Mouse (Mus musculus) heart, embryonic 14.5 days (tissue): ENCODE measurements around the gene Pnpo. TPM values are rescaled to one million over a fixed set of nuclear protein-coding genes. Genes with fewer than 3 reads are reported as not detected.

Source experiments
- ATAC-seq: fragments of 200-750 bp; cut with Nextera tagmentation; 2 replicates; pipeline ENCODE4 v1.8.0; 2017; ENCODE audit warnings: low read depth, moderate TSS enrichment; ENCODE audit not compliant: insufficient number of reproducible peaks, insufficient read depth, low FRiP score
- H3K27ac ChIP-seq, 2 experiments: fragments of 200-500 bp in 1 of 2; fragments of 300-500 bp in 1 of 2; sonication (generic) in 1 of 2; replicated peaks in 1 of 2; 2 replicates each; pipeline ENCODE4 v1.5.1; 2012 to 2014; ENCODE audit warnings: low read depth in 2 of 2, low read length in 2 of 2, control low read depth in 1 of 2, mild to moderate bottlenecking in 1 of 2, mixed read lengths in 1 of 2; ENCODE audit not compliant: control insufficient read depth in 1 of 2, insufficient read depth in 1 of 2
- H3K27me3 ChIP-seq: fragments of 300-500 bp; sonication (generic); 2 replicates; pipeline ENCODE4 v1.6.1; 2014; ENCODE audit warnings: mild to moderate bottlenecking, low read length, control low read depth; ENCODE audit not compliant: control insufficient read depth, insufficient read depth
- H3K36me3 ChIP-seq: fragments of 300-500 bp; sonication (generic); 2 replicates; pipeline ENCODE4 v1.6.1; 2014; ENCODE audit warnings: mild to moderate bottlenecking, control low read depth, low read length, mixed read lengths; ENCODE audit not compliant: control insufficient read depth, insufficient read depth
- H3K4me1 ChIP-seq, 2 experiments: fragments of 200-500 bp in 1 of 2; fragments of 300-500 bp in 1 of 2; sonication (generic) in 1 of 2; 2 replicates each; pipeline ENCODE4 v1.6.1; 2012 to 2014; ENCODE audit warnings: low read length in 2 of 2, control low read depth in 1 of 2, mixed read lengths in 1 of 2; ENCODE audit not compliant: control insufficient read depth in 2 of 2, insufficient read depth in 2 of 2
- H3K4me2 ChIP-seq: fragments of 300-500 bp; sonication (generic); 2 replicates; pipeline ENCODE4 v1.6.1; 2014; ENCODE audit warnings: mild to moderate bottlenecking, low read length
- H3K4me3 ChIP-seq, 2 experiments: fragments of 200-500 bp in 1 of 2; fragments of 300-500 bp in 1 of 2; sonication (generic) in 1 of 2; 2 replicates each; pipeline ENCODE4 v1.5.1; 2012 to 2014; ENCODE audit warnings: low read length in 2 of 2, mild to moderate bottlenecking in 2 of 2, control low read depth in 1 of 2, low read depth in 1 of 2, moderate library complexity in 1 of 2; ENCODE audit not compliant: control insufficient read depth in 1 of 2, insufficient read depth in 1 of 2
- H3K9ac ChIP-seq: fragments of 300-500 bp; sonication (generic); 2 replicates; pipeline ENCODE4 v1.6.1; 2014; ENCODE audit warnings: mild to moderate bottlenecking, low read length
- H3K9me3 ChIP-seq: fragments of 300-500 bp; sonication (generic); 2 replicates; pipeline ENCODE4 v1.6.1; 2016; ENCODE audit warnings: low read length, control low read depth; ENCODE audit not compliant: control insufficient read depth
- WGBS: fragments of 180-500 bp; shearing (Covaris S2); extraction: QIAGEN DNeasy Blood & Tissue Kit; methylation state at CpG from one replicate; pipeline ENCODE4 v1.1.7; 2014; 5-methylcytosine and 5-hydroxymethylcytosine counted together
- polyA plus RNA-seq: library from polyadenylated mRNA; unstranded; fragments of >200 nt; fragmentation: Nextera tagmentation; extraction: Ambion mirVana; gene quantifications from 2 replicates; pipeline ENCODE4 v1.2.1, GENCODE M21; 2014

Pnpo gene
- polyA plus RNA-seq, 1 experiment from 2014 or later = 32.3 TPM

DNA sequence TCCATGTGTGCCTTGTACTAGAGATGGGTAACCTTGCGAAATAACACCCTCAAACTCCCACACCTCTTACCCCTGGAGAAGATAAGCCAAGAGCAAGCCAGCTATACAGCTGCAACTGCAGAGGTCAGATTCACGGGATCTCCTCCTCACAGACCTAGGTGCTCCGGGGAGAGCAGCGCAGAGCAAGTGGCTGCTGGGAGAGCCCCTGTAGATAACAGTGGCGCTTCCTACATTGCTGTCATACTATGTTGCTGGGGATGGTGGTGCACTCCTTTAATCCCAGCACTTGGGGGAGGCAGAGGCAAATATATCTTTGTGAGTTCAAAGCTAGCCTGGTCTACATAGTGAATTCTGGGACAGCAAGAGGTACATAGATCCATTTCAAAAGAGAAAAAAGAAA is 17.2 kb downstream of the Pnpo start:
- no peak overlapping the region for H3K27ac ChIP-seq
- no peak overlapping the region for H3K4me2 ChIP-seq
- H3K36me3 ChIP-seq = no peaks in the 10 kb centered on the region
- 60% methylated on average over 5 of the region's 5 CpGs for WGBS
- peaks cover 0 to 3% of the 10 kb centered on the region in 2 experiments; a peak in 1 of 4 replicates for H3K4me1 ChIP-seq
- H3K9me3 ChIP-seq = no peaks in the 10 kb centered on the region
- H3K9ac ChIP-seq = no peak overlapping the region
- H3K27me3 ChIP-seq = peaks cover 20% of the 10 kb centered on the region; the same call in 1 of the 2 replicates
- no peak overlapping the region for H3K4me3 ChIP-seq
- ATAC-seq = no peak

- H3K4me2 ChIP-seq = no peak overlapping the region
- 0 out of 4 replicates have a peak, but pooled peaks cover 0 to 2% of the 10 kb centered on the region in 2 experiments for H3K4me1 ChIP-seq
- no peak for ATAC-seq
- no peaks in the 10 kb centered on the region for H3K36me3 ChIP-seq
- peaks cover 20% of the 10 kb centered on the region; the same call in 1 of the 2 replicates for H3K27me3 ChIP-seq
- 89% methylated on average over 12 of the region's 12 CpGs for WGBS
- H3K9me3 ChIP-seq = no peaks in the 10 kb centered on the region
- no peak overlapping the region for H3K9ac ChIP-seq
- H3K27ac ChIP-seq = no peak overlapping the region
- H3K4me3 ChIP-seq = no peak overlapping the region
These were observed 18.2 kb downstream of the Pnpo start for GRCm38 (mm10) chr11:96925469-96926148.

- no peak overlapping the region for H3K4me3 ChIP-seq
- H3K36me3 ChIP-seq = no peaks in the 10 kb centered on the region
- no peak overlapping the region for H3K9ac ChIP-seq
- no peaks in the 10 kb centered on the region for H3K9me3 ChIP-seq
- H3K27ac ChIP-seq = no peak overlapping the region
- no peak overlapping the region for H3K4me2 ChIP-seq
- WGBS = 76% methylated on average over 11 of the region's 11 CpGs
- no peak for ATAC-seq
- H3K27me3 ChIP-seq = peaks cover 17% of the 10 kb centered on the region; the same call in 1 of the 2 replicates
- 0 out of 4 replicates have a peak, but pooled peaks cover 0 to 1% of the 10 kb centered on the region in 2 experiments for H3K4me1 ChIP-seq
These were observed 18.9 kb downstream of the Pnpo start for GRCm38 (mm10) chr11:96924861-96925260.

GRCm38 (mm10) chr11:96919003-96919402 is 24.8 kb downstream of the Pnpo start:
- Histone ChIP-seq H3K27me3 (no peaks in the 10 kb centered on the region), H3K9me3 (no peaks in the 10 kb centered on the region), H3K27ac (no peak overlapping the region), H3K9ac (no peak overlapping the region), H3K4me3 (no peak overlapping the region), H3K4me2 (no peak overlapping the region), H3K4me1 (peaks cover 0 to 9% of the 10 kb centered on the region in 2 experiments; a peak in 2 of 4 replicates), H3K36me3 (no peaks in the 10 kb centered on the region)
- ATAC-seq = no peak
- WGBS = 47% methylated on average over 6 of the region's 6 CpGs

DNA sequence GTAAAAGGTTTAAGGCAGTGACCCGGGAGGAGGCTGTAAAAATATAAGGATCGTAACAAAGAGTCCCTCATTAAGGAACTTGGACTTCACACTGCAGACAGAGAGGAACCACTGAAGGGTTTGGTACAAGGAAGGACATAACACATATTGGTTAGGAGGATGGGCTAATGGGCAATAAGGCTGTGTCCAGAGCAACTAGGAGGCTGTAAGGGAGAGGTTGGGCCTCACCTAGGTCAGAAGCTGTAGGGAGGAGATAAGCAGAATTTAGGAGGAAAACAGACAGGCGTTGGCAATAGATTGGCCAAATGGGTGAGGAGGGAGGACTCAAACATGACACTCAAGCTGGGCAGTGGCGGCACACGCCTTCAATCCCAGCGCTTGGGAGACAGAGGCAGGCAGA is 26.4 kb downstream of the Pnpo start:
- Histone ChIP-seq H3K4me2 (no peak overlapping the region), H3K36me3 (0 out of 2 replicates have a peak, but pooled peaks cover 3% of the 10 kb centered on the region), H3K4me3 (no peak overlapping the region), H3K27me3 (no peaks in the 10 kb centered on the region), H3K9ac (no peak overlapping the region), H3K27ac (no peak overlapping the region), H3K4me1 (peaks cover 0 to 9% of the 10 kb centered on the region in 2 experiments; a peak in 2 of 4 replicates), H3K9me3 (no peaks in the 10 kb centered on the region)
- WGBS = 74% methylated on average over 6 of the region's 6 CpGs
- ATAC-seq = no peak

GRCm38 (mm10) chr11:96916885-96917396 is 26.8 kb downstream of the Pnpo start:
- Histone ChIP-seq H3K9ac (peak overlapping the region; percentile 66), H3K4me2 (peak overlapping the region; percentile 71), H3K4me3 (peak overlapping the region; percentile 49 to 77), H3K36me3 (peaks cover 6% of the 10 kb centered on the region; the same call in 1 of the 2 replicates), H3K9me3 (no peaks in the 10 kb centered on the region), H3K4me1 (peaks cover 0 to 9% of the 10 kb centered on the region in 2 experiments; a peak in 2 of 4 replicates), H3K27me3 (no peaks in the 10 kb centered on the region), H3K27ac (no peak overlapping the region)
- ATAC-seq = no peak
- WGBS = 28% methylated on average over 12 of the region's 13 CpGs

DNA sequence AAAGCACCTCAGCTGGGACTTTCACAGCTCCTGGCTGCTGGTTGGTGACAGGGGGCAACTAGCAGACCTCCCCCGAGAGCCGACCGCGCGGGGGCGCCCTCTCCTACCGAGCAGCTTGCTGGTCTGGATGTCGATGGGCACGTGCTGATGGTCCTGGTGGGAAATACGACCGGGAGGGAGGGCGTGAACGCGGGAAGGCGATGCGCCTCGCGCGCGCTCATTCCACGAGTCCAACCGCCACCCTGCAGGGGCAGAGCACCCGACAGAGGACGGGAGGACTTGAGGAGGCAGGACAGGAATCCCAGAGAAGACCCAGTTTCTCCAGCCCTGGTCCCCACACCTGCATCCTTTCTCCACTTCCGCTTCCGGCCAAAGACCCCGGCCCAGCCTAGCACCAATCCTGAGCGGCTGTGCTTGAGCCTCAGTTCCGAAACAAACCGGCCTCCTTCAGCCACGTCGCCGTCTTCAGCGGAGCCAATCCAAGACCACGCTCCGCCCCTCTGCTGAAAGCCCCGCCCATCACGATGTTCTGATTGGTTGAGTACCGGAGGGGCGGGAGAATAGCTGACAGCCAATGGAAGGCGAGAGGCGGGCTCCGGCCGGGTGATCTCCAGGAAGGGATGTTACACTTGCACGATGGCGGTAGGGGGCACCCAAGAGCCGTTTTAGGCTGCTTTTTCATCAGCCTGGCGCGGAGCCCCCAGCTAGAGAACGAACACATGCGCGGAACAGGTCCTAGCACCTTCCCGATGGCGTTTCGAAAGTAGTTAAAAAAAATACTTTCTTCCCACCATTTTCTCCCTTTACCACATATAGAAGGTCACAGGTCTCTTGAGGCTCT is 27.5 kb downstream of the Pnpo start, which contains the start of gene Cdk5rap3:
TSS of gene Cdk5rap3 (minus strand) at position 453 of the 841 bp plus-strand sequence.
- H3K27ac ChIP-seq = peak within 1 kb of the TSS; percentile 41 to 64; a peak in 3 of 4 replicates
- H3K36me3 ChIP-seq = peaks cover 12% of the 10 kb centered on the region; the same call in 1 of the 2 replicates
- WGBS = under 1% methylated on average over 55 of the region's 55 CpGs
- H3K9me3 ChIP-seq = no peaks in the 10 kb centered on the region
- peak within 1 kb of the TSS; percentile 77 to 82 for H3K4me3 ChIP-seq
- peaks cover 0 to 9% of the 10 kb centered on the region in 2 experiments; a peak in 2 of 4 replicates for H3K4me1 ChIP-seq
- peak within 1 kb of the TSS; percentile 81 for H3K9ac ChIP-seq
- H3K4me2 ChIP-seq = peak within 1 kb of the TSS; percentile 91
- H3K27me3 ChIP-seq = no peaks in the 10 kb centered on the region
- peak; percentile 96 for ATAC-seq
